Mouse (Mus musculus): Measurements from ENCODE around the gene Gm20403. TPM values are rescaled to one million over a fixed set of nuclear protein-coding genes. Genes with fewer than 3 reads are reported as not detected.
A peak's percentile ranks its signal among the peaks of the same experiment; 100 is the strongest.

The Gm20403 gene
- polyA plus RNA-seq (2014; fragmentation: Nextera tagmentation; extraction: Ambion mirVana), result not detected in 2 replicates

GRCm38 (mm10) chr12:54986052-54986717 is at the start of gene Gm20403:
Gm20403 (minus strand) TSS chr12:54986529.
- peak within 1 kb of the TSS; percentile 85 for H3K27ac ChIP-seq (ENCODE audit: low read depth, low read length)

DNA sequence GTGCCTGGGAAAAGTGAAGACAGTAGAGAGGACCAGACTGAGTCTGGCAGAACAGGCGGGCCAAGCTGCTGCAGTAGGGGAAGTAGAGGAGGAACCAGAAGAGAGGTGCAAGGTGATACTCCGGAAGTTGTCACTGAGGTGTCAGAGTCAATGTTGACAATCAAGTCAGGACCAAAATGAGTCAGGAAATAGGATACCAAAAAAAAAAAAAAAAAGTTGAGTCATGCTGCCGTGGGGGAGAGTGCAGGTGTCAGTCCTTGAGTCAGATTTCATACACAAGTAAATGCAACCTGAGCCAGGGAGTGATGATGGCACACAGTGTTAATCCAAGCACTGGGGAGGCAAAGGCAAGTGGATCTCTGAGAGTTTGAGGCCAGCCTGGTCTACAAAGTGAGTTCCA is 40.8 kb upstream of the Gm20403 start:
- no peak overlapping the region for H3K27ac ChIP-seq (ENCODE audit: low read depth, low read length)
- H3K9me3 ChIP-seq (ENCODE audit: control insufficient read depth, low read length), result no peaks in the 10 kb centered on the region
- no peaks in the 10 kb centered on the region for H3K36me3 ChIP-seq (ENCODE audit: control insufficient read depth, insufficient read depth, low read length)
- no peaks in the 10 kb centered on the region for H3K27me3 ChIP-seq (ENCODE audit: control insufficient read depth, insufficient read depth, low read length)
- DNase-seq (ENCODE audit: low spot score, missing footprints) (no peak), ATAC-seq (ENCODE audit: low FRiP score) (no peak)
- 71% methylated on average over 3 of the region's 3 CpGs for WGBS
- no peaks in the 10 kb centered on the region for H3K4me1 ChIP-seq (ENCODE audit: control insufficient read depth, insufficient read depth, low read length)
- no peak overlapping the region for H3K9ac ChIP-seq (ENCODE audit: low read length)
- H3K4me2 ChIP-seq, result no peak overlapping the region
- no peak overlapping the region for H3K4me3 ChIP-seq (ENCODE audit: low read depth, low read length)

More at GRCm38 (mm10) chr12:54986052-54986717, at the start of gene Gm20403:
- WGBS, result under 1% methylated on average over 49 of the region's 60 CpGs
- DNase-seq (ENCODE audit: low spot score, missing footprints) (peak; percentile 97), ATAC-seq (ENCODE audit: low FRiP score) (peak; percentile 73)
- peak within 1 kb of the TSS; percentile 97 for H3K9ac ChIP-seq (ENCODE audit: low read length)
- H3K4me2 ChIP-seq, result peak within 1 kb of the TSS; percentile 84
- 0 out of 2 replicates have a peak, but pooled peaks cover 2% of the 10 kb centered on the region for H3K36me3 ChIP-seq (ENCODE audit: control insufficient read depth, insufficient read depth, low read length)
- H3K27me3 ChIP-seq (ENCODE audit: control insufficient read depth, insufficient read depth, low read length), result no peaks in the 10 kb centered on the region
- H3K4me1 ChIP-seq (ENCODE audit: control insufficient read depth, insufficient read depth, low read length), result peaks cover 4% of the 10 kb centered on the region; the same call in 1 of the 2 replicates
- no peaks in the 10 kb centered on the region for H3K9me3 ChIP-seq (ENCODE audit: control insufficient read depth, low read length)
- H3K4me3 ChIP-seq (ENCODE audit: low read depth, low read length), result peak within 1 kb of the TSS; percentile 93

DNA sequence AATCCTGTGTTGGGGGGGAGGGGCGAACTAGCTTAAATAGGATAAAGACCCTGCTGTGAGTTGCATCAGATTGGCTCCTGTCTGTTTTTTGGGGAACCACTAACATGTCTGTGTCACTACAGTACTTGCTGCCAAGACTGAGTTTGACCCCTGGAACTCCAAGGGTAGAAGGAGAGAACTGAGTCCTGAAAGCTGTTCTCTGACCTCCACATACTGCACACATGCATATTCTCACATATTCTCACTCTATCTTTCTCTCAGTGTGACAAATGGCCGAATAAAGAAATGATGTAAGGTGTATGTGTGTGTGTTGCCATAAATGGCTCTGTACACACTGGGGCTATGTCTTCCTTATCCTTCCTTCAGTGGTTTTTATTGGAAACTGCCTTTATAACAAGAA is 37.0 kb upstream of the Gm20403 start:
- no peaks in the 10 kb centered on the region for H3K9me3 ChIP-seq (ENCODE audit: control insufficient read depth, low read length)
- no peak overlapping the region for H3K4me2 ChIP-seq
- 57% methylated on average over 2 of the region's 2 CpGs for WGBS
- H3K27me3 ChIP-seq (ENCODE audit: control insufficient read depth, insufficient read depth, low read length), result no peaks in the 10 kb centered on the region
- DNase-seq (ENCODE audit: low spot score, missing footprints) (no peak), ATAC-seq (ENCODE audit: low FRiP score) (no peak)
- no peaks in the 10 kb centered on the region for H3K4me1 ChIP-seq (ENCODE audit: control insufficient read depth, insufficient read depth, low read length)
- H3K27ac ChIP-seq (ENCODE audit: low read depth, low read length), result no peak overlapping the region
- no peaks in the 10 kb centered on the region for H3K36me3 ChIP-seq (ENCODE audit: control insufficient read depth, insufficient read depth, low read length)
- no peak overlapping the region for H3K4me3 ChIP-seq (ENCODE audit: low read depth, low read length)
- H3K9ac ChIP-seq (ENCODE audit: low read length), result no peak overlapping the region

GRCm38 (mm10) chr12:55019421-55019877 is 33.1 kb upstream of the Gm20403 start:
- WGBS, result 86% methylated on average over 7 of the region's 7 CpGs
- ATAC-seq (ENCODE audit: low FRiP score) (no peak), DNase-seq (ENCODE audit: low spot score, missing footprints) (no peak)
- H3K27ac ChIP-seq (ENCODE audit: low read depth, low read length), result no peak overlapping the region
- no peak overlapping the region for H3K9ac ChIP-seq (ENCODE audit: low read length)
- no peaks in the 10 kb centered on the region for H3K27me3 ChIP-seq (ENCODE audit: control insufficient read depth, insufficient read depth, low read length)
- H3K36me3 ChIP-seq (ENCODE audit: control insufficient read depth, insufficient read depth, low read length), result no peaks in the 10 kb centered on the region
- H3K4me1 ChIP-seq (ENCODE audit: control insufficient read depth, insufficient read depth, low read length), result no peaks in the 10 kb centered on the region
- H3K4me2 ChIP-seq, result no peak overlapping the region
- no peak overlapping the region for H3K4me3 ChIP-seq (ENCODE audit: low read depth, low read length)
- no peaks in the 10 kb centered on the region for H3K9me3 ChIP-seq (ENCODE audit: control insufficient read depth, low read length)

GRCm38 (mm10) chr12:55017119-55017721 is 30.9 kb upstream of the Gm20403 start:
- Histone ChIP-seq H3K4me3 (ENCODE audit: low read depth, low read length) (no peak overlapping the region), H3K27me3 (ENCODE audit: control insufficient read depth, insufficient read depth, low read length) (no peaks in the 10 kb centered on the region), H3K9ac (ENCODE audit: low read length) (no peak overlapping the region), H3K4me1 (ENCODE audit: control insufficient read depth, insufficient read depth, low read length) (no peaks in the 10 kb centered on the region), H3K4me2 (no peak overlapping the region), H3K9me3 (ENCODE audit: control insufficient read depth, low read length) (no peaks in the 10 kb centered on the region), H3K36me3 (ENCODE audit: control insufficient read depth, insufficient read depth, low read length) (no peaks in the 10 kb centered on the region), H3K27ac (ENCODE audit: low read depth, low read length) (no peak overlapping the region)
- 70% methylated on average over 9 of the region's 9 CpGs for WGBS
- DNase-seq (ENCODE audit: low spot score, missing footprints), result no peak
- ATAC-seq (ENCODE audit: low FRiP score), result no peak

DNA sequence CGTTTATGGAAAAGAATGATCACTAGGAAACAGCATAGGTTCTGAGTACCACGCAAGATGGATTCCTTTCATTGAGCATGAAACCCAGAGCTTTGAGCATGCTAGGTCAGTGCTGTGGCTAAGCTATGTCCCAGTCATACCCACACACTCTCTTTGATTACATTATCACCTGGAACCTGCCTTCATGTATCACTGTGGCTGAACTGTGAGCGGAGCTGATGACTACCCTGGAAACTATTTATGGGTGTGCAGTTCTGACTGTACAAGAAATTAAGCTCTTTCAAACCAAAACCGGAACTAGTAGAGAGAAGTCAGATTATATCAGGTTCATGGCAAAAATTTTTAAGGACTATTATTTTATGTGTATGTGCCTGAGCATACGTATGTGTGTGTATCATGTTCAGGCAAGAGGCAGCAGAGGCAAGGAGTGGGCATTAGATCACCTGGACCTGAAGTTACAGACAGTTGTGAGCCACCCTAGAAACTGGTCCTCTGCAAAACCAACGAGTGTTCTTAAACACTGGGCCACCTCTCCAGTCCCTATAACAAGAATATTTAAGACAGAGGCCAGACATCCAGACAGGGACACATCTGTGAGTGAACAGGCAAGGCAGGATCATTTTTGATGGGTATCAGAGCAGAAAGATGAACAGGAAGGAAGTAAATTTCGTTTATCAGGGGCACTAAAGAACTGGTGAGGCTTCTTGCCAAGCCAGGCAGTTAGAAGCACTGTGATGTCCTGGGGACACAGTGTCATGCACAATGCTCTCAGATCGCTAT is 30.2 kb upstream of the Gm20403 start:
- DNase-seq (ENCODE audit: low spot score, missing footprints) (no peak), ATAC-seq (ENCODE audit: low FRiP score) (no peak)

GRCm38 (mm10) chr12:55015428-55015827 is 29.1 kb upstream of the Gm20403 start:
- H3K4me2 ChIP-seq, result no peak overlapping the region

More for the DNA sequence above, 30.2 kb upstream of the Gm20403 start:
- Histone ChIP-seq H3K4me3 (ENCODE audit: low read depth, low read length) (no peak overlapping the region), H3K4me1 (ENCODE audit: control insufficient read depth, insufficient read depth, low read length) (no peaks in the 10 kb centered on the region), H3K27me3 (ENCODE audit: control insufficient read depth, insufficient read depth, low read length) (no peaks in the 10 kb centered on the region), H3K27ac (ENCODE audit: low read depth, low read length) (no peak overlapping the region), H3K9ac (ENCODE audit: low read length) (no peak overlapping the region), H3K9me3 (ENCODE audit: control insufficient read depth, low read length) (no peaks in the 10 kb centered on the region), H3K36me3 (ENCODE audit: control insufficient read depth, insufficient read depth, low read length) (no peaks in the 10 kb centered on the region), H3K4me2 (no peak overlapping the region)
- WGBS, result 78% methylated on average over 8 of the region's 8 CpGs

DNA sequence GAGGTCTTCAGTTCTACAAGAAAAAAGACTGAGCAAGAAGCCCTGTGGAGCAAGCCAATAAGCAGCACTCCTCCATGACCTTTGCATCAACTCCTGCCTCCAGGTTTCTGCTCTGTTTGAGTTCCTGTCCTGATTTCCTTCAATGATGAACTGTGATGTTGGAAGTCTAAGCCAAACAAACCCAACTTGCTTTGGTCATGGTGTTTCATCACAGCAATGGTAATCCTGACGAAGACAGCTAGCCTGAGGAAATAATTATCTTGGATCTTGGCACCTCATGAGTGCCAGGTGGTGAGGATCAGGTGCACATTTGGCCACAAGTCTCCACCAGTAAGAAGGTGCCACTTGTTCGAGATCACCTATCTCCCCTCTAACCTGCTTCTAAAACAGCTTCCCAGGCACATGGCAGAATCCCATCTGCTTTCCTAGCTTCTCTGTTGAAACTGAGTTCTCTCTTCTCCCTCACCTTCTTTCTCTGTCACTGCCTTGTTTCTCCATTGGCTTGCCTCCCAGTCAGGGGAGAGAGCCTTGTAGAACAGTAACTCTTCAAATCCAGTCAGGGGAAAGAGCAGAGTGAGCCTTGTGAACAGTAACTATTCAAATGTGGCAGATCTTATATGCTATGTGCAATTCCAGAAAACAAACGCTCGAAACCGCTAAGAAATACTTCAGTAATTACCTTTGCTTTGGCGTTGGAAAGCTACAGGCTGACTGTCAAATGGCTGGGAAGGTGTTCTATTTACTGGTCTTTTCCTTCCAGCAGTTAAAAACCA is 27.5 kb upstream of the Gm20403 start, which contains the start of gene Baz1a:
TSS of gene Baz1a (minus strand) at position 723 of the 773 bp plus-strand sequence.
- no peak within 1 kb of the TSS for H3K9ac ChIP-seq (ENCODE audit: low read length)
- no peaks in the 10 kb centered on the region for H3K9me3 ChIP-seq (ENCODE audit: control insufficient read depth, low read length)
- DNase-seq (ENCODE audit: low spot score, missing footprints), result no peak
- H3K27me3 ChIP-seq (ENCODE audit: control insufficient read depth, insufficient read depth, low read length), result no peaks in the 10 kb centered on the region
- H3K27ac ChIP-seq (ENCODE audit: low read depth, low read length), result no peak within 1 kb of the TSS
- WGBS, result 89% methylated on average over 6 of the region's 6 CpGs
- H3K4me1 ChIP-seq (ENCODE audit: control insufficient read depth, insufficient read depth, low read length), result no peaks in the 10 kb centered on the region
- H3K4me3 ChIP-seq (ENCODE audit: low read depth, low read length), result no peak within 1 kb of the TSS
- no peak within 1 kb of the TSS for H3K4me2 ChIP-seq
- no peak for ATAC-seq (ENCODE audit: low FRiP score)
- H3K36me3 ChIP-seq (ENCODE audit: control insufficient read depth, insufficient read depth, low read length), result no peaks in the 10 kb centered on the region

More at GRCm38 (mm10) chr12:55015428-55015827, 29.1 kb upstream of the Gm20403 start:
- H3K36me3 ChIP-seq (ENCODE audit: control insufficient read depth, insufficient read depth, low read length), result no peaks in the 10 kb centered on the region
- H3K9ac ChIP-seq (ENCODE audit: low read length), result no peak overlapping the region
- no peaks in the 10 kb centered on the region for H3K4me1 ChIP-seq (ENCODE audit: control insufficient read depth, insufficient read depth, low read length)
- WGBS, result 87% methylated on average over 5 of the region's 5 CpGs
- DNase-seq (ENCODE audit: low spot score, missing footprints) (no peak), ATAC-seq (ENCODE audit: low FRiP score) (no peak)
- no peak overlapping the region for H3K4me3 ChIP-seq (ENCODE audit: low read depth, low read length)
- no peaks in the 10 kb centered on the region for H3K9me3 ChIP-seq (ENCODE audit: control insufficient read depth, low read length)
- H3K27me3 ChIP-seq (ENCODE audit: control insufficient read depth, insufficient read depth, low read length), result no peaks in the 10 kb centered on the region
- no peak overlapping the region for H3K27ac ChIP-seq (ENCODE audit: low read depth, low read length)

All from midbrain, embryonic 11.5 days (tissue).